Mouse (Mus musculus) neural tube, embryonic 14.5 days (tissue): ENCODE measurements around the gene Abcc1. TPM values are rescaled to one million over a fixed set of nuclear protein-coding genes. Genes with fewer than 3 reads are reported as not detected.

Experiments used
- ATAC-seq: fragments of 200-750 bp; cut with Nextera tagmentation; 2 replicates; pipeline ENCODE4 v1.8.0; 2017; ENCODE audit warnings: low read depth, mild to moderate bottlenecking, moderate TSS enrichment, moderate library complexity
- H3K27ac ChIP-seq: fragments of 300-500 bp; sonication (generic); 2 replicates; pipeline ENCODE4 v1.5.1; 2014; ENCODE audit warnings: low read depth, mild to moderate bottlenecking, control low read depth, low read length, moderate library complexity, mixed read lengths
- H3K27me3 ChIP-seq: fragments of 300-500 bp; sonication (generic); 2 replicates; pipeline ENCODE4 v1.6.1; 2014; ENCODE audit warnings: low read length; ENCODE audit not compliant: control insufficient read depth, insufficient read depth
- H3K36me3 ChIP-seq: fragments of 300-500 bp; sonication (generic); 2 replicates; pipeline ENCODE4 v1.6.1; 2014; ENCODE audit warnings: low read length, mixed read lengths; ENCODE audit not compliant: control insufficient read depth, insufficient read depth
- H3K4me1 ChIP-seq: fragments of 300-500 bp; sonication (generic); 2 replicates; pipeline ENCODE4 v1.6.1; 2014; ENCODE audit warnings: low read length; ENCODE audit not compliant: control insufficient read depth, insufficient read depth
- H3K4me2 ChIP-seq: fragments of 300-500 bp; sonication (generic); 2 replicates; pipeline ENCODE4 v1.6.1; 2014; ENCODE audit warnings: mild to moderate bottlenecking, low read depth, low read length, control low read depth
- H3K4me3 ChIP-seq: fragments of 300-500 bp; sonication (generic); 2 replicates; pipeline ENCODE4 v1.5.1; 2014; ENCODE audit warnings: low read depth, low read length, control low read depth, mixed read lengths
- H3K9ac ChIP-seq: fragments of 300-500 bp; sonication (generic); replicated peaks from 2 replicates; pipeline ENCODE4 v1.6.1; 2014; ENCODE audit warnings: low read depth, mild to moderate bottlenecking, control low read depth, low read length, mixed read lengths
- H3K9me3 ChIP-seq: fragments of 300-500 bp; sonication (generic); 2 replicates; pipeline ENCODE4 v1.6.1; 2016; ENCODE audit warnings: low read length; ENCODE audit not compliant: control insufficient read depth
- WGBS: fragments of 180-500 bp; shearing (Covaris S2); extraction: QIAGEN DNeasy Blood & Tissue Kit; methylation state at CpG from one replicate; pipeline ENCODE4 v1.1.7; 2014; 5-methylcytosine and 5-hydroxymethylcytosine counted together
- polyA plus RNA-seq: library from polyadenylated mRNA; unstranded; fragments of >200 nt; fragmentation: Nextera tagmentation; extraction: Ambion mirVana; gene quantifications from 2 replicates; pipeline ENCODE4 v1.2.1, GENCODE M21; 2014

Abcc1 gene
- polyA plus RNA-seq, 1 experiment from 2014 or later, result 9.9 TPM

DNA sequence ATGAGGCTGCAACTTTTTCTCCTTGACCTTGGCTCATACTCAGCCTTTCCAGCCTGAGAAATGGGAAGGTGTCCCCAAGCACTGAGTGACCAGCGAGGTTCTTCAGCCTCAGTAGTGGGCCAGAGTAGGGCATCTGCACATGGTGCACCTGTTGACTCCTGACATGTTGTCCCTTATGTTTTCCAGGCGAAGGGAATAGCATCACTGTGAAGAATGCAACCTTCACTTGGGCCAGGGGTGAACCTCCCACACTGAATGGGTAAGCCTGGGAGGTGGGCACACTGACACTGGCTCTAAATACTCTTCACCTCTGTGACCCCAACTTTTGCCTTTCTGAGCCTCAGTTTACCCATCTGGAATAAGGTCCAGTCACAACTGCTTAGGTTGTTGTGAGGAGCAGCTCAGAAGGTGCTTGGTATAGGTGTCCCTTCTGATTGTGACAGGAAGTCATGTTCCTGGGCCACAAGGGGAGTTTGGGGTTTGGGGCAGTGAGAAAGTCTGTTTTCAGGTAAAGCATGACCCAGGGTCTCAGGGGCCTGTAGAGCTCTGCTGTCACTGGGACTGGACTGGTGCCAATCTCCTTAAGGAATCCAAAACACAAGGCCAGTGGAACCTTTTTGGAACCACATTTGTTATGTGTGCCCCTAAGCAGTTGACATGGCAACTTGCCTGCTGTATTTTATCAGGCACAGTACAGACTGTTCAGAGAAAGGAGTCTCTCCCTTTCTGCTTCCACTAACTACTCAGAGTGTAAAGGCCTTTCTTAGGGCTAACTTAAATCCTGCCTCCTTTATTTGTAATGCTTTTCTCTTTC is 78.7 kb downstream of the Abcc1 start:
- ATAC-seq, result no peak
- no peak overlapping the region for H3K4me2 ChIP-seq
- H3K9me3 ChIP-seq, result no peaks in the 10 kb centered on the region
- H3K4me3 ChIP-seq, result no peak overlapping the region
- no peaks in the 10 kb centered on the region for H3K36me3 ChIP-seq
- WGBS, result 95% methylated on average over 2 of the region's 2 CpGs
- H3K27me3 ChIP-seq, result no peaks in the 10 kb centered on the region
- no peak overlapping the region for H3K27ac ChIP-seq
- H3K4me1 ChIP-seq, result no peaks in the 10 kb centered on the region
- H3K9ac ChIP-seq, result no peak overlapping the region

DNA sequence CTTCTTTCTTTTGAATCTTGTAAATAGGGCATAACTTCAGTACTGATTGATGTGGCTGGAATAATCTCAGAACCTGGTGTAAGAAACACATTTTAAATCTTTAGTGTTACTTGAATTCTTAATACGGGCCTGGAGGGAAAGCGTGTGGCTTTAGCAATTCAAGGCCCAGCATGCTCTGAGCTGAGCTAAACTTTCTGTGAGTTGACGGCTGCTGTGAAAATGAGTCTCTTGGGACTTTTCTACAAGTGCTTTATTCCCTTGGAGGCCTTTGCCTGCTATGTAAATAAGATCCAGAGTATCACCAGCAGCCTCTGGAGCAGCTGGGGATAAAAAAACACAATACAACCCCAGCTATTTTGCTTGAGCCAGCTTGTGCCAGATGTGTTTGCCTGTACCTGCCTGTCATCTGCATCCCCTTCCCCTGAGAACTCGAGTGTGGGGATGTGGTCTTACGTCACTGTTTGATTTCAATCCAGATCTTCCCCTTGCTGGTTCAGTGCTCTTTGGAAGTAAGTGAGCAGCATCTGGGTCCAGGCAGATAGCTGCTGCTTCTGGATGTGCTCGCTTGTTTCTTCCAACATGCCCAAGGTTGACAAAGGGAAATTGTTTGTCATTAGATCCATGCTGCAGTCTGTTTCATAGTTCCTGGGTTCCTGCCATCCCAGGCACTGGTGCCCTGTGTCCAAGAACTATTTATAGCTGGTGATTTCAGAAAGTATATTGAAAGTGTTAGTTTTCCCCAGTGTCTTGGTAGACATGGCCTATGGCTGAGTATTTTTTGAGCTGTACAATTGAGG is 82.9 kb downstream of the Abcc1 start:
- 63% methylated on average over 6 of the region's 6 CpGs for WGBS
- Histone ChIP-seq H3K27me3 (no peaks in the 10 kb centered on the region), H3K27ac (no peak overlapping the region), H3K9ac (no peak overlapping the region), H3K4me2 (no peak overlapping the region), H3K36me3 (no peaks in the 10 kb centered on the region), H3K9me3 (no peaks in the 10 kb centered on the region), H3K4me1 (no peaks in the 10 kb centered on the region), H3K4me3 (no peak overlapping the region)
- no peak for ATAC-seq

DNA sequence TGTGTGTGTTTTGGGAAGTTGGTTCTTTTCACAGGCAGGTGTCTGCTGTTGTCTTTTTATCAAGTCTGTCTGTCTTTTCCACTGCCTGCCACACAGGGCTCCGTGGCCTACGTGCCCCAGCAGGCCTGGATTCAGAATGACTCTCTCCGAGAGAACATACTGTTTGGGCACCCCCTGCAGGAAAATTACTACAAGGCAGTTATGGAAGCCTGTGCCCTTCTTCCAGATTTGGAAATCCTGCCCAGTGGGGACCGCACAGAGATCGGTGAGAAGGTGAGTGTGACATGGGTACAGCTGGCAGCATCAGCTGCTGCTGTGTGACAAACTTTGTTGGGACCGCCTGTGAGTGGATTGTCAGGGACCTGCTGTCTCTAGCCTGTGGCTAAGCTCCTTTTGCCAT is 83.8 kb downstream of the Abcc1 start:
- no peak for ATAC-seq
- H3K4me2 ChIP-seq, result no peak overlapping the region
- H3K4me3 ChIP-seq, result no peak overlapping the region
- 87% methylated on average over 6 of the region's 6 CpGs for WGBS
- no peaks in the 10 kb centered on the region for H3K36me3 ChIP-seq
- H3K9me3 ChIP-seq, result no peaks in the 10 kb centered on the region
- no peak overlapping the region for H3K9ac ChIP-seq
- no peaks in the 10 kb centered on the region for H3K27me3 ChIP-seq
- no peak overlapping the region for H3K27ac ChIP-seq
- no peaks in the 10 kb centered on the region for H3K4me1 ChIP-seq

DNA sequence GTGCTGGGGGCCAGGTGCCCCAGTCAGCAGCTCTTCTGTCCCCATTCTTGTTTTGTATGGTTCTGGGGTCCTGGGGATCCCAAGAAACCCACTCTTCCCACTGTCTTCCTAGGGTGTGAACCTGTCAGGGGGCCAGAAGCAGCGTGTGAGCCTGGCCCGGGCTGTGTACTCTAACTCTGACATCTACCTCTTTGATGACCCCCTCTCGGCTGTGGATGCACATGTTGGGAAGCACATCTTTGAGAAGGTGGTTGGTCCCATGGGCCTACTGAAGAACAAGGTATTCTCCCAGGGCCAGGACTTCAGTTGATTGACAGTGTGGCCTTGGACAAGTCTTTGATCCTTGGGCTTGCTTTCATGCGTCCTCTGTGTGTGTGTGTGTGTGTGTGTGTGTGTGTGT is 86.0 kb downstream of the Abcc1 start:
- ATAC-seq, result no peak
- H3K4me1 ChIP-seq, result no peaks in the 10 kb centered on the region

DNA sequence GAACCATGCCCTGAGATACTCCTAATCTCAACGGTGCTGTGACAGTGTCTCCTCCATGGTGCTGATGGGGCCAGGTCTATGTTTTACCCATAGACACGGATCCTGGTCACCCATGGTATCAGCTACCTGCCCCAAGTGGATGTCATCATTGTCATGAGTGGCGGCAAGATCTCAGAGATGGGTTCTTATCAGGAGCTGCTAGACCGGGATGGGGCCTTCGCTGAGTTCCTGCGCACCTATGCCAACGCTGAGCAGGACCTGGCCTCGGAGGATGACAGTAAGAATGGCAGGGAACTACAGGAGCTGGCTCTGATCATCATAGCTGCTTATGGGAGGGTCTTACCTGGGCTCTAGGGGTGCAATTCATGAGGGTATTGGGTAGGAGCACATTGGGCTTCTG is 86.9 kb downstream of the Abcc1 start:
- 95% methylated on average over 8 of the region's 8 CpGs for WGBS
- no peaks in the 10 kb centered on the region for H3K4me1 ChIP-seq
- H3K27ac ChIP-seq, result no peak overlapping the region
- no peak overlapping the region for H3K9ac ChIP-seq
- no peak overlapping the region for H3K4me2 ChIP-seq
- no peaks in the 10 kb centered on the region for H3K27me3 ChIP-seq
- ATAC-seq, result no peak
- no peaks in the 10 kb centered on the region for H3K9me3 ChIP-seq
- no peak overlapping the region for H3K4me3 ChIP-seq
- no peaks in the 10 kb centered on the region for H3K36me3 ChIP-seq

More for the DNA sequence above, 86.0 kb downstream of the Abcc1 start:
- WGBS, result 99% methylated on average over 4 of the region's 4 CpGs
- Histone ChIP-seq H3K4me3 (no peak overlapping the region), H3K36me3 (no peaks in the 10 kb centered on the region), H3K9me3 (no peaks in the 10 kb centered on the region), H3K4me2 (no peak overlapping the region), H3K9ac (no peak overlapping the region), H3K27ac (no peak overlapping the region), H3K27me3 (no peaks in the 10 kb centered on the region)

DNA sequence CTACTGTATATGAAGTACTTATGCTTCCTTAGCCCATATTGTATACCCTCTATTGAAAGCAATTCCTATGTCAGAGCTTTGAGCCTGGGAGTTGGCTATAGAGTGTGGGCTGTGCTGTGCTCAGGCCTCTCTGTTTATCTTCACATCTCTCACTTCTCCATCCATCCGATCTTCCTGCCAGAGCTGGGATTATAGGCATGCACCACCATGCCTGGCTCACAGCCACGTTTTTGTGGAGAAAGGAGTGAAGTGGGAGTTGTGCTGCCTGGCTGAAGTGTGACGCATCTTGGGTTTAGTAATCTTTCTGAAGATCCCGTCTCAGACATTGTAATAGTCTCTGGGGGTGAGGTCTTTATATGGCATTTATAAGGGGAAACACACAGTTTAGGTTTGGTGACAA is 88.5 kb downstream of the Abcc1 start:
- Histone ChIP-seq H3K9me3 (no peaks in the 10 kb centered on the region), H3K4me1 (no peaks in the 10 kb centered on the region), H3K27ac (no peak overlapping the region), H3K9ac (no peak overlapping the region), H3K27me3 (no peaks in the 10 kb centered on the region), H3K4me3 (no peak overlapping the region), H3K4me2 (no peak overlapping the region), H3K36me3 (no peaks in the 10 kb centered on the region)
- no peak for ATAC-seq
- WGBS, result 92% methylated on average over 4 of the region's 4 CpGs

DNA sequence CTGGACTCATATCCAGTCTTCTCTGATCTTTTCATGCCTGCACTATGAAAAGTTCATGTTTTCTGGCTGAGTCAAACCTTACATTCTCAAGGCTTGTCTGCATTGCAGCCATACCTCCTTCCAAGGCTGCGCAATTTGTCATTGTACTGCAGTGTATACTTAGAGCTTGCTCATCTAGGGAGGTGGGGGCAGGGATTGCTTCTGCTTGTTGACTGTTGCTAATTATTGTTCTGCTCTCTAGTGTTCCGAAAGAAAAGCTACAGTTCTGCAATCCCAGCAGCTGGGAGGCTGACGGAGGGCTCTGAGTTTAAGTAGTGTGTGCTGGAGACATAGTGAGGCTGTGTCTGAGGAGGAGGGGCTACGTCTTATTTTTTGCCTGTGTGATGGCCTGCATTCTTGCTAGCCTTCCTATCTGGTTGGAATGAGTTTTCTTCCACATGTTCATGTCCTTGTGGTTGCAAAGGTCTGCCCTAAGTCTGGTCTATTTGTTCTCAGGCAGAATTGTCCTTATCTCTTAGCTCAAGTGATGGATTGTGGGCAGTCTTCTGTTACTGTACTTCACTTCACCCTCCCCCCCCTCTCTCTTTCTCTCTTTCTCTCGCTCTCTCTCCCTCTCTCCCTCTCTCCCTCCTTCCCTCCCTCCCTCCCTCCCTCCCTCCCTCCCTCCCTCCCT is 90.2 kb downstream of the Abcc1 start:
- Histone ChIP-seq H3K4me2 (no peak overlapping the region), H3K36me3 (no peaks in the 10 kb centered on the region), H3K9ac (no peak overlapping the region), H3K4me3 (no peak overlapping the region), H3K9me3 (no peaks in the 10 kb centered on the region), H3K27me3 (no peaks in the 10 kb centered on the region), H3K27ac (no peak overlapping the region), H3K4me1 (no peaks in the 10 kb centered on the region)
- ATAC-seq, result no peak
- 82% methylated on average over 5 of the region's 5 CpGs for whole genome bisulfite sequencing

DNA sequence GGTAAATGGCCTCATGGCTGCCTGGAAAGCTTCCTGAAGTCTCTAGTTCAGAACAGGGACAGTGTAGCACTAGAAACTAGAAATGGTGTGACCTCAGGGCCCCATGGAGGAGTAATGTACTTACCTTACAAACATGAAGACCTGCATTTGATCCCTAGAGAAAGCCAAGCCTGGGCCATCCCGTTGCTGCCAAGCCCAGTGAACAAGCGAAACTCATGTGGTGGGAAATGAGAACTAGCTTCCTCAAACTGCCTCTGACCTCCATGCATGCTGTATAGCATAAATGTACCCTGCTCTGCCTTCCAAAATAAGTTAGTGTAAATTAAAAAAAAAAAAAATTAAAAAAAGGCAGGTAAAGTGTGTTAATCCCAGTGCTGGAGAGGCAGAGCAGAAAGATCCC is 101.2 kb downstream of the Abcc1 start:
- WGBS, result 97% methylated on average over 2 of the region's 2 CpGs
- H3K9ac ChIP-seq, result no peak overlapping the region
- no peak for ATAC-seq
- no peak overlapping the region for H3K4me2 ChIP-seq
- no peak overlapping the region for H3K4me3 ChIP-seq
- no peak overlapping the region for H3K27ac ChIP-seq
- H3K27me3 ChIP-seq, result no peaks in the 10 kb centered on the region
- H3K9me3 ChIP-seq, result no peaks in the 10 kb centered on the region
- no peaks in the 10 kb centered on the region for H3K4me1 ChIP-seq
- H3K36me3 ChIP-seq, result peaks cover 15% of the 10 kb centered on the region

DNA sequence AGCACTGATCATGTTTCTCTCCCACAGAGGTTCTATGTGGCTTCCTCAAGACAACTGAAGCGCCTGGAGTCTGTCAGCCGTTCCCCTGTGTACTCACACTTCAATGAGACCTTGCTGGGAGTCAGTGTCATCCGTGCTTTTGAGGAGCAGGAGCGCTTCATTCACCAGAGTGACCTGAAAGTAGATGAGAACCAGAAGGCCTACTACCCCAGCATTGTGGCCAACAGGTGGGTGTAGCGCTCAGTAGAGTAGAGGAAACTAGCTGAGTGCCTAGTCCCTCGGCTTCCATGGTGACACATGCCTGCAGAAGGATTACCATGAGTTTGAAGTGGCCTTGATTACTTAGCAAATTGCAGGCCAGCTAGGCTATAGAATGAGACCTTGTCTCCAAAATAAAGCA is 103.7 kb downstream of the Abcc1 start:
- Histone ChIP-seq H3K4me3 (no peak overlapping the region), H3K9ac (no peak overlapping the region), H3K4me1 (no peaks in the 10 kb centered on the region), H3K36me3 (peaks cover 15% of the 10 kb centered on the region), H3K4me2 (no peak overlapping the region), H3K9me3 (no peaks in the 10 kb centered on the region), H3K27ac (no peak overlapping the region), H3K27me3 (no peaks in the 10 kb centered on the region)
- no peak for ATAC-seq
- WGBS, result 94% methylated on average over 6 of the region's 6 CpGs
